Mouse (Mus musculus): ENCODE data around the gene Cabcoco1. TPM values are rescaled to one million over a fixed set of nuclear protein-coding genes. Genes with fewer than 3 reads are reported as not detected.

The Cabcoco1 gene
- polyA plus RNA-seq (2015; fragmentation: Illumina TruSeq; extraction: RNeasy Lipid Tissue Mini Kit (QIAGEN cat#74804); ENCODE audit: insufficient read depth, low read depth, low replicate concordance), result not detected

DNA sequence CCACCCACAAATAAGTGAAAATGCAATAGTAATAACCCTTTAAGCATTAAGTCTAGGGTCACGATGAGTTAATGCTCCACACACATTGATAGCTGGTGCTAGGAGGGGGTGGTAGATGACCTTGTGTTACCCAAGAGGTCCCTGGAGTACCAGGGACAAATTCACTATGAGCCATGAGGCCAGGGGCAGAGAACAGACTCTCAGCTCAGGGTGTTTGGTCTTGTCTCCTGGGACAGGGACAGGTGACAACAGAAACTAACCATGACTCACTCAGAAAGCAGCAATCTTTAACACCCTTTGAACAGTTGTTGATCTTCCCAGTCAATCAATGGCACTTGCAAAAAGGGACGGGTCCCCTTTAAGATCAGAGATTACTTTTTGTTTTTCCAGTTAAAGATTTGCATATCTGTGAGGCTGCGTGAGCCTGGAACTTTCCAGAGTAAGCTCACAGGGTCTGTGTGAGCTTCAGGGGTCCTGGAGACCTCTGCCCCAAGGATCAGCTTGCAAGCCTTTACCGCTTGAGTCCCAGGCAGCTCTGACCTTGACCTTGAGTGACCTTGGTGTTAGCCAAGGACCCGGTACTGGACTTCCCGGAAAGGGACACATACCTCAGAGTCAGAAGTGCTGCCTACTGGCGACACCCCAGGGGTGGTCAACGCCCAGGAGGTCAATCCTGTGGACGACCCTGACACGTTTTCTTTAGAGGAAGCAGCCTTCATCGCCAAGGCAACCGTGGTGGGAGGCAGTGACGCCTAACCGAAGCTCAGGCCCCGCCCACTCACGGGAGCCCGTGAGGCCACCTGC lies at the start of gene Cabcoco1:
TSS of gene Cabcoco1 (minus strand) at position 758 of the 804 bp plus-strand sequence.

Other genes starting within 250 kb of the Cabcoco1 start
- gene Tmem26, start 181.8 kb upstream of the Cabcoco1 start, polyA plus RNA-seq (2015; fragmentation: Illumina TruSeq; extraction: RNeasy Lipid Tissue Mini Kit (QIAGEN cat#74804); ENCODE audit: insufficient read depth, low read depth, low replicate concordance), result 0.72 TPM